Mouse (Mus musculus) MEL (cell line): ENCODE results near the gene D230025D16Rik. TPM values are rescaled to one million over a fixed set of nuclear protein-coding genes. Genes with fewer than 3 reads are reported as not detected.

Source experiments
- DNase-seq: peaks from one replicate; pipeline ENCODE4 v3.0.0; 2011; ENCODE audit warnings: low read depth, low spot score
- H3K27ac ChIP-seq: 2 replicates; pipeline ENCODE4 v1.5.1; 2012; ENCODE audit warnings: low read depth, mild to moderate bottlenecking, control low read depth, low read length, moderate library complexity; ENCODE audit not compliant: control insufficient read depth
- H3K27me3 ChIP-seq, 2 experiments: fragments of 150-350 bp in 1 of 2; sonication (generic) in 1 of 2; 2 replicates each; pipeline ENCODE4 v1.6.1; 2012; ENCODE audit warnings: low read length in 2 of 2, mild to moderate bottlenecking in 2 of 2, improper control_type of control experiment in 1 of 2, moderate library complexity in 1 of 2; ENCODE audit not compliant: insufficient read depth in 2 of 2, control insufficient read depth in 1 of 2
- H3K36me3 ChIP-seq, 2 experiments: 2 replicates each; pipeline ENCODE4 v1.6.1; 2012 to 2014; ENCODE audit warnings: low read length in 2 of 2, improper control_type of control experiment in 1 of 2, inconsistent platforms in 1 of 2, mild to moderate bottlenecking in 1 of 2; ENCODE audit not compliant: insufficient read depth in 2 of 2, control insufficient read depth in 1 of 2
- H3K4me1 ChIP-seq, 2 experiments: fragments of 150-350 bp in 1 of 2; sonication (generic) in 1 of 2; 2 replicates each; pipeline ENCODE4 v1.6.1; 2012; ENCODE audit warnings: low read length in 2 of 2, improper control_type of control experiment in 1 of 2, mild to moderate bottlenecking in 1 of 2; ENCODE audit not compliant: insufficient read depth in 2 of 2, control insufficient read depth in 1 of 2
- H3K4me3 ChIP-seq, 2 experiments: fragments of 150-350 bp in 1 of 2; sonication (generic) in 1 of 2; 2 replicates each; pipeline ENCODE4 v1.5.1; 2012; ENCODE audit warnings: low read depth in 2 of 2, low read length in 2 of 2, mild to moderate bottlenecking in 2 of 2, moderate library complexity in 2 of 2, control low read depth in 1 of 2, improper control_type of control experiment in 1 of 2; ENCODE audit not compliant: control insufficient read depth in 1 of 2, insufficient read depth in 1 of 2
- H3K79me2 ChIP-seq: 2 replicates; pipeline ENCODE4 v1.6.1; 2012; ENCODE audit warnings: mild to moderate bottlenecking, low read length, moderate library complexity; ENCODE audit not compliant: control insufficient read depth, poor library complexity, insufficient read depth
- H3K9ac ChIP-seq: 2 replicates; pipeline ENCODE4 v1.6.1; 2012; ENCODE audit warnings: low read depth, mild to moderate bottlenecking, control low read depth, low read length, moderate library complexity; ENCODE audit not compliant: control insufficient read depth, poor library complexity, severe bottlenecking
- H3K9me3 ChIP-seq: fragments of 150-350 bp; sonication (generic); replicated peaks from 2 replicates; pipeline ENCODE4 v1.6.1; 2012; ENCODE audit warnings: mild to moderate bottlenecking, low read length, improper control_type of control experiment, moderate library complexity; ENCODE audit not compliant: insufficient read depth
- BHLHE40 ChIP-seq: IDR thresholded peaks from 2 replicates; pipeline ENCODE4 v1.6.1; 2012; ENCODE audit warnings: low read depth, mild to moderate bottlenecking, inconsistent platforms, low read length, improper control_type of control experiment, borderline replicate concordance
- CHD1 ChIP-seq: IDR thresholded peaks from 2 replicates; pipeline ENCODE4 v1.6.1; 2012; ENCODE audit warnings: low read depth, mild to moderate bottlenecking, inconsistent platforms, low read length, improper control_type of control experiment
- CTCF ChIP-seq, 3 experiments: IDR thresholded peaks in 2 of 3; conservative IDR thresholded peaks in 1 of 3; 2 replicates each; pipeline ENCODE4 v1.5.1; 2011 to 2012; ENCODE audit warnings: low read length in 3 of 3, low read depth in 2 of 3, mild to moderate bottlenecking in 2 of 3, improper control_type of control experiment in 1 of 3, inconsistent platforms in 1 of 3, mixed read lengths in 1 of 3, moderate library complexity in 1 of 3; ENCODE audit not compliant: control insufficient read depth in 1 of 3, insufficient read depth in 1 of 3, poor library complexity in 1 of 3, severe bottlenecking in 1 of 3
- ELF1 ChIP-seq: IDR thresholded peaks from 2 replicates; pipeline ENCODE4 v1.6.1; 2014; ENCODE audit warnings: low read depth, mild to moderate bottlenecking, inconsistent platforms, low read length, improper control_type of control experiment, moderate library complexity
- EP300 ChIP-seq, 2 experiments: IDR thresholded peaks; 2 replicates each; pipeline ENCODE4 v1.6.1; 2011; ENCODE audit warnings: improper control_type of control experiment in 2 of 2, low read length in 2 of 2, low read depth in 1 of 2, mild to moderate bottlenecking in 1 of 2
- ETS1 ChIP-seq: IDR thresholded peaks from 2 replicates; pipeline ENCODE4 v1.6.1; 2012; ENCODE audit warnings: low read depth, mild to moderate bottlenecking, inconsistent platforms, low read length, improper control_type of control experiment, moderate library complexity
- HCFC1 ChIP-seq: IDR thresholded peaks from 2 replicates; pipeline ENCODE4 v1.6.1; 2012; ENCODE audit warnings: low read depth, mild to moderate bottlenecking, inconsistent platforms, low read length, improper control_type of control experiment, moderate library complexity
- KAT2A ChIP-seq: conservative IDR thresholded peaks from 2 replicates; pipeline ENCODE4 v1.6.1; 2012; ENCODE audit warnings: low read depth, low read length, improper control_type of control experiment, inconsistent platforms
- MXI1 ChIP-seq: IDR thresholded peaks from 2 replicates; pipeline ENCODE4 v1.6.1; 2011; ENCODE audit warnings: mild to moderate bottlenecking, low read depth, low read length, improper control_type of control experiment
- NRF1 ChIP-seq: IDR thresholded peaks from 2 replicates; pipeline ENCODE4 v1.6.1; 2014; ENCODE audit warnings: low read depth, mild to moderate bottlenecking, inconsistent platforms, low read length, improper control_type of control experiment, moderate library complexity; ENCODE audit not compliant: poor library complexity, insufficient read depth, severe bottlenecking
- POLR2AphosphoS2 ChIP-seq: IDR thresholded peaks from 2 replicates; pipeline ENCODE4 v1.6.1; 2011; ENCODE audit warnings: low read length, improper control_type of control experiment
- POLR2AphosphoS5 ChIP-seq: IDR thresholded peaks from 2 replicates; pipeline ENCODE4 v1.6.1; 2012; ENCODE audit warnings: low read depth, borderline replicate concordance, mild to moderate bottlenecking, inconsistent platforms, low read length, moderate library complexity, mixed read lengths
- RAD21 ChIP-seq: IDR thresholded peaks from 2 replicates; pipeline ENCODE4 v1.6.1; 2011; ENCODE audit warnings: mild to moderate bottlenecking, low read depth, low read length, improper control_type of control experiment
- TCF12 ChIP-seq: IDR thresholded peaks from 2 replicates; pipeline ENCODE4 v1.6.1; 2014; ENCODE audit warnings: low read depth, mild to moderate bottlenecking, inconsistent platforms, low read length, improper control_type of control experiment, moderate library complexity
- UBTF ChIP-seq: IDR thresholded peaks from 2 replicates; pipeline ENCODE4 v1.6.1; 2012; ENCODE audit warnings: low read depth, mild to moderate bottlenecking, inconsistent platforms, low read length, improper control_type of control experiment, moderate library complexity, borderline replicate concordance; ENCODE audit not compliant: insufficient read depth
- ZNF384 ChIP-seq: IDR thresholded peaks from 2 replicates; pipeline ENCODE4 v1.6.1; 2012; ENCODE audit warnings: low read depth, mild to moderate bottlenecking, inconsistent platforms, low read length, improper control_type of control experiment
- polyA plus RNA-seq, 2 experiments: library from polyadenylated mRNA; stranded (reverse) in 1 of 2; unstranded in 1 of 2; fragments of >175 nt in 1 of 2; fragments of >200 nt in 1 of 2; gene quantifications; 2 replicates each; pipeline versions ENCODE4 v1.2.1 to v1.2.4; 2012; ENCODE audit warnings: low replicate concordance in 2 of 2, low read depth in 1 of 2; ENCODE audit not compliant: insufficient read length in 2 of 2, insufficient read depth in 1 of 2, missing spikeins in 1 of 2
- total RNA-seq: library from RNA; depleted of rRNA; stranded (reverse); fragments of 300-350 nt; gene quantifications from 2 replicates; pipeline ENCODE4 v1.2.3, GENCODE M21; 2012

D230025D16Rik gene
- total and polyA plus RNA-seq, 3 experiments, result 18.3 to 22.4 TPM; not detected in 1

- TF ChIP-seq KAT2A, result no peak
- TF ChIP-seq POLR2AphosphoS5, result no peak
- TF ChIP-seq UBTF, result no peak
- no peak for TF ChIP-seq POLR2AphosphoS2
- no peak for TF ChIP-seq CTCF (IDR thresholded peaks at IDR 0.05 in 2 of 3, conservative IDR thresholded peaks at IDR 0.05 in 1 of 3; ENCODE audit: control insufficient read depth in 1 of 3, insufficient read depth in 1 of 3, low read depth in 2 of 3, low read length in 3 of 3, poor library complexity in 1 of 3, severe bottlenecking in 1 of 3)
- TF ChIP-seq ZNF384, result no peak
- TF ChIP-seq ELF1, result no peak
- H3K27me3 ChIP-seq, result no peaks in the 10 kb centered on the region
- H3K4me3 ChIP-seq, result no peak overlapping the region
- peaks cover under 1 to 1% of the 10 kb centered on the region in 2 experiments; a peak in 3 of 4 replicates for H3K4me1 ChIP-seq
- H3K79me2 ChIP-seq, result peaks cover 15% of the 10 kb centered on the region
- H3K36me3 ChIP-seq, result peaks cover 3 to 13% of the 10 kb centered on the region in 2 experiments
- no peak overlapping the region for H3K9ac ChIP-seq
- no peaks in the 10 kb centered on the region for H3K9me3 ChIP-seq
- DNase-seq, result no peak
- no peak overlapping the region for H3K27ac ChIP-seq
Measured at GRCm38 (mm10) chr8:105178211-105178800, 46.6 kb upstream of the D230025D16Rik start.

- Histone ChIP-seq H3K36me3 (peaks cover 0 to 13% of the 10 kb centered on the region in 2 experiments; a peak in 2 of 4 replicates), H3K4me1 (no peaks in the 10 kb centered on the region), H3K9me3 (no peaks in the 10 kb centered on the region), H3K79me2 (peaks cover 2% of the 10 kb centered on the region; the same call in 1 of the 2 replicates), H3K9ac (no peak overlapping the region), H3K4me3 (no peak overlapping the region), H3K27me3 (no peaks in the 10 kb centered on the region), H3K27ac (no peak overlapping the region)
- TF ChIP-seq HCFC1 (no peak), ZNF384 (no peak), TCF12 (no peak), EP300 (IDR thresholded peaks at IDR 0.05; ENCODE audit: low read depth in 1 of 2, low read length in 2 of 2) (no peak), CHD1 (no peak), ETS1 (no peak), NRF1 (no peak), POLR2AphosphoS5 (no peak), BHLHE40 (no peak), KAT2A (no peak), ELF1 (no peak), RAD21 (no peak), MXI1 (no peak), UBTF (no peak)
- DNase-seq, result no peak
Measured at GRCm38 (mm10) chr8:105182201-105182600, 42.7 kb upstream of the D230025D16Rik start.
